Mouse (Mus musculus) limb, embryonic 14.5 days (tissue): Measurements from ENCODE around the gene Stx5a. TPM values are rescaled to one million over a fixed set of nuclear protein-coding genes. Genes with fewer than 3 reads are reported as not detected.
"Not testable (repeated sequence)": the region's sequence is repeated elsewhere in the genome, so short reads cannot be mapped to it uniquely, and the experiment has no call there.

Experiments
- ATAC-seq: fragments of 200-750 bp; cut with Nextera tagmentation; 2 replicates; pipeline ENCODE4 v1.8.0; 2017; ENCODE audit warnings: low read depth, moderate number of reproducible peaks, moderate TSS enrichment; ENCODE audit not compliant: low FRiP score
- DNase-seq: peaks from one replicate; pipeline ENCODE4 v3.0.0-alpha.2; 2015; ENCODE audit warnings: low spot score
- H3K27ac ChIP-seq: fragments of 300-500 bp; sonication (generic); replicated peaks from 2 replicates; pipeline ENCODE4 v1.5.1; 2014; ENCODE audit warnings: low read depth, mild to moderate bottlenecking, low read length, moderate library complexity, mixed read lengths
- H3K27me3 ChIP-seq: fragments of 300-500 bp; sonication (generic); 2 replicates; pipeline ENCODE4 v1.6.1; 2014; ENCODE audit warnings: low read length, mixed read lengths; ENCODE audit not compliant: control insufficient read depth, insufficient read depth
- H3K36me3 ChIP-seq: fragments of 300-500 bp; sonication (generic); 2 replicates; pipeline ENCODE4 v1.6.1; 2014; ENCODE audit warnings: mild to moderate bottlenecking, low read length, moderate library complexity, mixed read lengths; ENCODE audit not compliant: control insufficient read depth, insufficient read depth
- H3K4me1 ChIP-seq: fragments of 300-500 bp; sonication (generic); 2 replicates; pipeline ENCODE4 v1.6.1; 2014; ENCODE audit warnings: antibody characterized with exemption, low read length, mixed read lengths; ENCODE audit not compliant: control insufficient read depth, insufficient read depth
- H3K4me2 ChIP-seq: fragments of 300-500 bp; sonication (generic); replicated peaks from 2 replicates; pipeline ENCODE4 v1.6.1; 2014; ENCODE audit warnings: low read depth, mild to moderate bottlenecking, low read length, moderate library complexity; ENCODE audit not compliant: severe bottlenecking
- H3K4me3 ChIP-seq: fragments of 300-500 bp; sonication (generic); replicated peaks from 2 replicates; pipeline ENCODE4 v1.5.1; 2014; ENCODE audit warnings: low read length
- H3K9ac ChIP-seq: fragments of 300-500 bp; sonication (generic); 2 replicates; pipeline ENCODE4 v1.6.1; 2014; ENCODE audit warnings: mild to moderate bottlenecking, low read depth, low read length, moderate library complexity; ENCODE audit not compliant: severe bottlenecking
- H3K9me3 ChIP-seq: fragments of 300-500 bp; sonication (generic); 2 replicates; pipeline ENCODE4 v1.6.1; 2016; ENCODE audit warnings: low read length; ENCODE audit not compliant: control insufficient read depth
- POLR2A ChIP-seq: fragments of 200-500 bp; IDR thresholded peaks from 2 replicates; pipeline ENCODE4 v1.8.0; 2012; ENCODE audit warnings: inconsistent platforms, mild to moderate bottlenecking, moderate library complexity, borderline replicate concordance; ENCODE audit not compliant: insufficient read depth, insufficient read length; ENCODE audit errors: extremely low read depth
- WGBS: fragments of 180-500 bp; shearing (Covaris S2); extraction: QIAGEN DNeasy Blood & Tissue Kit; methylation state at CpG from one replicate; pipeline ENCODE4 v1.1.7; 2014; 5-methylcytosine and 5-hydroxymethylcytosine counted together
- polyA plus RNA-seq, 2 experiments: library from polyadenylated mRNA; depleted of rRNA in 1 of 2; stranded (reverse) in 1 of 2; unstranded in 1 of 2; fragments of >200 nt; fragmentation: Nextera tagmentation in 1 of 2; extraction: Ambion mirVana in 1 of 2; gene quantifications; 2 replicates each; pipeline versions ENCODE4 v1.2.1 to v1.2.3; 2012 to 2014

The Stx5a gene
- polyA plus RNA-seq, 2 experiments, result 161 to 188 TPM

DNA sequence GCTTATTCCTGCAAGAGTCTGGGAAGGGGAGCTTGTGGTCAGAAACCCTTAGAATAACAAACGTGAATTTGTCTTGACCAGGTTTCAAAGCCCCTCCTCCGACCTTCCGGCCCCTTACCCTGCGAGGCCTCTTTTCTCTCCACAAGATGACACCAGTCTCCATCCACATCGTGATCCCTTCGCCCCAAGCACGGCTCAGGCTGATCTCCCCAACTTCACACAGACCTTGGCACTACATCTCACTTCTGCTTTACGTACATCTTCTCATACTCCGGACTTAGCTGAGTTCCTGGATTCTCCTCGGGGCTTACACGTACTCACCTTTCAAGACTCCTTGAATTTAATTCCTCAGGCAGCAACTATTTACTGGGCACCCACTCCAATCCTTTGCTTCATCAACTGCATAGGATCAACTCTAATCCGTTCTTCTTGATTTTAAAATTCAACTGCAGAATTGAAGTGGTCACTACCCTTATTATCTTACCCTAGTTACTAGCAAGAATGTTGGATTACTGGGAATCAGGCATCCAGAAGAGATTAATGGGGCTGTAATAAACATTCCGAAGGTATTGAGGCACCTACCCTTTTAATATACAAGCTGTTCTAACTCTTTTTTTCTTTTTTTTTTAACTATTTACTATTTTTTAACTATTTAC is 27.1 kb upstream of the Stx5a start:
- no peak for DNase-seq
- no peak for TF ChIP-seq POLR2A
- no peaks in the 10 kb centered on the region for H3K27me3 ChIP-seq
- peak overlapping the region; percentile 90 for H3K4me3 ChIP-seq
- H3K4me2 ChIP-seq, result peak overlapping the region; percentile 68
- peak overlapping the region; percentile 91 for H3K9ac ChIP-seq
- peaks cover 32% of the 10 kb centered on the region for H3K36me3 ChIP-seq
- 4% methylated on average over 13 of the region's 13 CpGs for WGBS
- H3K27ac ChIP-seq, result peak overlapping the region; percentile 90
- H3K4me1 ChIP-seq, result peaks cover 28% of the 10 kb centered on the region
- H3K9me3 ChIP-seq, result no peaks in the 10 kb centered on the region
- ATAC-seq, result 0 out of 2 replicates have a peak, but pooled peaks have one; percentile 6

DNA sequence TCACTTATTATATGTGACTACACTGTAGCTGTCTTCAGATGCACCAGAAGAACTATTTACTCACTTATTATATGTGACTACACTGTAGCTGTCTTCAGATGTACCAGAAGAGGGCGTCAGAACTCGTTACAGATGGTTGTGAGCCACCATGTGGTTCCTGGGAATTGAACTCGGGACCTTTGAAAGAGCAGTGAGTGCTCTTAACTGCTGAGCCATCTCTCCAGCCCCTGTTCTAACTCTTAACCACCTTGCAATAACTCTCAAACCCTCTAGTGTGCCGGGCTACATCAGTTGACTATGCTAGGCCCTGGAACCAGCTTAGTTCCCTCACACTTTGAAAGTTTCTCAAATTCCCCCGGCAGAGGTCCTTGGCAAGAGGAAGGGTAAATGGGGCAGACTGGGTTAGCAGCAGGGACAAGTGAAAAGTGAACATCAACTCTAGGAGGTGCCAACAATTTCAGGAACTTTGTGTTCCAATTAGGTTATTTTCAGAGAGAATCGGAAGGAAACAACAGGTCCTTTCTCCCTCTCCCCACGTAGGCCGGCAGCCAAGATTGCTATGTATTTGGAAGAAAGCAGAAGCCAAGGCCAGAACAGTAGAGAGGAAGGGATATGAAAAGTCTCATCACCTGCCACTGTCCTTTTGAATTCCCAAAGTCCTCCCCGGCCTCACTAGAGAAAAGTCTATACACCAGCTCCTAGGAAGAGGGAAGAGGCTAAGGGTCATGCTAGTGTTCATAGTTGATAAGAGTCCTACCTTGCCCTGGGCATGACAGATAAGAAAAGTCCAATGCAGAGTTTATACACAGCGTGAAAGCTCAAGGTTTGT is 26.3 kb upstream of the Stx5a start:
- Histone ChIP-seq H3K4me3 (no peak overlapping the region), H3K9ac (no peak overlapping the region), H3K9me3 (no peaks in the 10 kb centered on the region), H3K27me3 (no peaks in the 10 kb centered on the region), H3K36me3 (peaks cover 25% of the 10 kb centered on the region), H3K4me2 (no peak overlapping the region; the same call in 1 of the 2 replicates), H3K27ac (no peak overlapping the region), H3K4me1 (peaks cover 28% of the 10 kb centered on the region)
- WGBS, result 73% methylated on average over 10 of the region's 10 CpGs
- DNase-seq, result no peak
- no peak for ATAC-seq
- no peak for TF ChIP-seq POLR2A

DNA sequence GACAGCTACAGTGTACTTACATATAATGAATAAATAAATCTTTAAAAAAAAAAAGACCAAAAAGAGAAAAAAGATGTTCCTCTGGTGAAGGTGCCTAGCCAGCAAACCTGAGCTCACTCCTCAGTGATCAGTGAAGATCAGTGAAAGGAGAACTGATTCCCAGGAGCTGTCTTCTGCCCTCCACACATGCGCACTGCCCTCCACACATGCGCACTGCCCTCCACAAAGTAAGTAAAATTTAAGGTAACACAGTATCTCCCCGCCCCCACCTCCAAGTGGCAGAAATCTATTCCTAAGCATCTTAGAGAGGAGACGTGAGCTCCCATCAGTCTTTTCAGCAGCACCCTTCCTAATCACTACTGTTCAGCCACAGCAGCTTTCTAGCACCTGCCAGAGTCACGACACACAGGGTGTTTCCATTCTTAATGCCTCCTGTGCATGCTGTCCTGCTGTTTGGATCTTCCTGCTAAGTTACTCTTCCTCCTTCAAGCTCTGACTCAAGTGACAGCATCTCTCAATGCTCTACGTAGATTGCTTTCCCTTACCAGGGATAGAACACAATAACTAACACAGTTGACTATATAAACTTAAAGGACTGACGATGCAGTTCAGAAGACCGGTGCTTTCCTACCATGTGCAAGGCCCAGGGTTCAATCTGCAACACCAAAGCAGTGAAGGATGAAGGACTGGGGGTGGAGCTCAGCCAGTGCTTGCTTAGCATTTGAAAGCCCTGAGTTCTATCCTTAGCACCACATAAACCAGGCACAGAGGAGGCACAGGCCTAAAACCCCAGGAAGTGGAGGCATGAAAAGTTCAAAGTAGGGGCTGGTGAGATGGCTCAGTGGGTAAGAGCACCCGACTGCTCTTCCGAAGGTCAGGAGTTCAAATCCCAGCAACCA is 25.1 kb upstream of the Stx5a start:
- Histone ChIP-seq H3K36me3 (peaks cover 13% of the 10 kb centered on the region), H3K9me3 (no peaks in the 10 kb centered on the region), H3K9ac (no peak overlapping the region), H3K4me3 (no peak overlapping the region), H3K4me2 (no peak overlapping the region), H3K27ac (no peak overlapping the region), H3K27me3 (no peaks in the 10 kb centered on the region), H3K4me1 (peaks cover 19% of the 10 kb centered on the region)
- no peak for TF ChIP-seq POLR2A
- DNase-seq, result no peak
- no peak for ATAC-seq
- 68% methylated on average over 10 of the region's 10 CpGs for WGBS

DNA sequence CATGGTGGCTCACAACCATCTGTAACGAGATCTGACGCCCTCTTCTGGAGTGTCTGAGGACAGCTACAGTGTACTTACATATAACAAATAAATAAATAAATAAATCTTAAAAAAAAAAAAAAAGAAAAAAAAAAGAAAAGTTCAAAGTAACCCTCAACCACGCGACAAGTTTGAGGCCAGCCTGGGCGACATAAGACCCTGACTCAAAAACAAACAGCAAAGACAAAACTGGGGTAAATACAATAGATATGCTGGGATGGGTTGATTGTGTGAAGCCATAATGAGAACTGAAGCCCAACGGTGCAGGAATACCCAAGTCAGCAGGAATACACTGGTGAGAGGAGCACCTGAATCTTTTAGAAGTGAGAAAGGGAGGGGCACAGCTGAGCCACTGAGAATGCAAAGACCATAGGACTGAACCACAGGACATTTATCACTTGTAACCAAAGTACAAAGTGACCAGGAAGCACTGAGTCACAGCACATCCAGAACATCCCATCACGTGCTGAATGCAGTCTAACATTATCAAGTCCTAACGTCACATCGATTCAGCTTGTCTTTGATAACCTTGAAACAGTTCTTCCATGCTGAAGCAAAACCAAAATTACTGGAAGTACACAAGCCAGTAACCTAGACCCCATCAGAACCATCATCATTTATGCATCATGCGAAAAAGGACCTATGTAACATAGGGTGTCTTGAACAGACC is 24.3 kb upstream of the Stx5a start:
- Histone ChIP-seq H3K36me3 (peaks cover 6% of the 10 kb centered on the region; the same call in 1 of the 2 replicates), H3K9me3 (no peaks in the 10 kb centered on the region), H3K27me3 (no peaks in the 10 kb centered on the region), H3K27ac (no peak overlapping the region), H3K4me3 (no peak overlapping the region), H3K4me1 (peaks cover 13% of the 10 kb centered on the region), H3K4me2 (no peak overlapping the region), H3K9ac (no peak overlapping the region)
- ATAC-seq (no peak), DNase-seq (no peak)
- no peak for TF ChIP-seq POLR2A
- WGBS, result 76% methylated on average over 8 of the region's 10 CpGs

DNA sequence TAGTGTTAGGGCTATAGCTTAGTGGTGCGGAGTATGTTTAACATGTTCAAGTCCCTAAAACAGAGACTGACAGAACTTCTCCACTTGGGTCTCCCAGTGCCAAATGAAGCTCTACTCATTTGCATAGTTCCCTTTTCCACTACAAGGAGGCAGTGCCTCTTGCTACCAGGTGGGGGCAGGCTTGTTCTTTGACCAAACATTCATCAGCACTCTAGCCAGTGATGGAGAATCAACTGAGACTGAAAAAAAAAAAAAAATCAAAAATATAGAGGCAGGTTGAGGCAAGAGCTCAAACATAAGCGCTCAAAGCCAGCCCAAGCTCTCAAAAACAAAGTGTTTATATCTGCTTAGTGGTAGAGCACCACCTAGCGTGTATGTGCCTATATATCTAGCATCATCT is 22.9 kb upstream of the Stx5a start:
- 63% methylated on average over 3 of the region's 3 CpGs for WGBS
- no peak for ATAC-seq
- TF ChIP-seq POLR2A, result no peak
- no peaks in the 10 kb centered on the region for H3K9me3 ChIP-seq
- no peak overlapping the region for H3K9ac ChIP-seq
- H3K36me3 ChIP-seq, result no peaks in the 10 kb centered on the region
- H3K27me3 ChIP-seq, result no peaks in the 10 kb centered on the region
- no peak overlapping the region for H3K4me2 ChIP-seq
- peaks cover 9% of the 10 kb centered on the region; the same call in 1 of the 2 replicates for H3K4me1 ChIP-seq
- DNase-seq, result no peak
- H3K27ac ChIP-seq, result no peak overlapping the region
- H3K4me3 ChIP-seq, result no peak overlapping the region

DNA sequence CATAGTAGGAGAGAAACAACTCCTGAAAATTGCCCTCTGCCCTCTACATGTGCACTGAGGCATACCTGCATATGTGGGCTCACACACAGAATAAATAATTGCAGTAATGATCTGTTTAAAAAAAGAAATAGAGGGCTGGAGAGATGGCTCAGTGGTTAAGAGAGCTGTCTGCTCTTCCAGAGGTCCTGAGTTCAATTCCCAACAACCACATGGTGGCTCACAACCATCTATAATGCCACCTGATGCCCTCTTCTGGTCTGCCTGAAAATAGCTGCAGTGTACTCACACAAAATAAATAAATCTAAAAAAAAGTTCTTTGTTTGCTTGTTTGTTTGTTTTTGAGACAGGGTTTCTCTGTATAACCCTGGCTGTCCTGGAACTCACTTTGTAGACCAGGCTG is 22.2 kb upstream of the Stx5a start:
- not testable (repeated sequence) for H3K4me3 ChIP-seq, DNase-seq, H3K36me3 ChIP-seq, H3K9ac ChIP-seq, H3K27me3 ChIP-seq, H3K27ac ChIP-seq, H3K4me1 ChIP-seq, H3K9me3 ChIP-seq, ATAC-seq, H3K4me2 ChIP-seq
